Mouse (Mus musculus) lung, postnatal 25 days (tissue): ENCODE results near the gene Prdm9.

Experiments used
- DNase-seq: peaks from one replicate; pipeline ENCODE4 v3.0.0; 2022; ENCODE audit warnings: low spot score

The Prdm9 gene

DNA sequence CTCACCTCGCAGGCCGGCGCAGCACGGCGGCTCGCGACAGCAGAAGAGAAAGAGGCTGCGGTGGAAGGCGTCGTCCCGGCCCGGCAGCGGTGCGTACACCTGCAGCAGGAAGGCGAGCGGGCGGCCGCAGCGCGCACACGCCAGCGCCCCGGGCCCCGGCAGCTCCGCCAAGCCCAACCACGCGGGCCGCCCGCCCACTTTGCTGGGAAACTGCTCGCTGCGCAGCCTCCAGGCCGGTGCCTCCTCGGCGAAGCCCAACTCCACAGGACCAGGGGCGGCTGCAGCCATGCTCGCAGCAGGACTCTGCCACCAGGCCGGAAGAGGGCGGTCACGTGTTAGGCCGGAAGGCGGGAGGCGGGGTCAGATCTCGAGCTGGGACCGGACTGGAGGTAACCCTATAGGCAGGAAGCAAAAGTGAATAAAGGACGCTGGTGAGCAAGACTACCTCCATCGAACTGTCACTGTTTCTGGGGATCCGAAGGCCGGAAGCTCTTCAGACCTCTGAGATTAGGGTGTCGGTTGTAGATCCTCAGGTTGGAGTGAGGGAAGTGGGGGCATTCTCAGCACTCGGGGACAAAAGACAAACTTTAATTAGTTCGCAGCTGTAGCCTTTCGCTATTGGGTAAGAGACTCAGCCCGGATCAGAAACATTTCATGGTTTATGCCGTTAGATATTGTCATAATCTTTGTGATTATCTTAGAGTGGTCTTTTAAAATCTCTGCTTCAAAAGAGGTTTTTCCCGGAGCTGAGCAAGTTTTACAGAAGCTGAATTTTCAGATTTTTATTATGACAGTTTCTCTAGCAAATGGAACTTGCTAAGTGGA lies 37.0 kb downstream of the Prdm9 start, which contains the start of gene Pdcd2:
Gene Pdcd2, minus strand, starts transcription at position 316 of the 825 bp plus-strand sequence.
- DNase-seq: peak; percentile 96

DNA sequence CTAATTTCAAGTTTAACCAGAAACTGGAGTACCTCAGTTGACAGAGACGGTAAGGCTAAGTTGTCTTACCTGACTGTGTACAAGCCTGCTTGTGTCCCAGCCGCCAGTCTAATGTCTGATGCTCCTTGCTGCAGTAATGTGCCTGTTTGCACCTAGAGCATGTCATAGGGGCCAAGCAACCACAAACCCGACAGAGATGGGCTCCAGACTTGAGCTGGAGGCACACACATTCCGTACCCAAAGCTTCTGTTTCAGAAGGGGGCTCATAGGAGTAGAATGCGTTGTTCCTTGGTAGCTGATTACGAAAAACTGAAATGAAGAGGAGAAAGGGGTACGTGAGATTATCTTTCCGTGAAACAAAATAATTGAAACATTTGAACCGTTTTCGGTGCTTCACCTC lies 37.9 kb downstream of the Prdm9 start:
- DNase-seq: no peak

DNA sequence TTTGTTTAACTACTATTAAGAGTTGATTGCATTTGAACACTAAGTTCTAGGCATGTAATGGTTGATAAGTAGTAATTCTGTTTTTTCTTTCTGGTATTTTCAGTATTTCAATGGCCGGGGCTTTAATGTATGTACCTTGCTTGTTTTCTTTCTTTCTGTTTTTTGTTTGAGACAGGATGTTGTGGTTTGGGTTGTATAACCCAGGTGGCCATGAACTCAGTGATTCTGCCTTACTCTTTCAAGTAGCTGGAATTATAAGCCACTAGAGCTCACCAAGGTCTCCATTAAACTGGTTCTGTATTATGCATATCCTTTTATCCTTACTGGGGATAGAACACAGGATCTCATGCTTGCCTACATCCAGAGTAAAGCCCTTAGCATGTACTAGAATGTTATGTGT lies 45.4 kb downstream of the Prdm9 start:
- DNase-seq: no peak

DNA sequence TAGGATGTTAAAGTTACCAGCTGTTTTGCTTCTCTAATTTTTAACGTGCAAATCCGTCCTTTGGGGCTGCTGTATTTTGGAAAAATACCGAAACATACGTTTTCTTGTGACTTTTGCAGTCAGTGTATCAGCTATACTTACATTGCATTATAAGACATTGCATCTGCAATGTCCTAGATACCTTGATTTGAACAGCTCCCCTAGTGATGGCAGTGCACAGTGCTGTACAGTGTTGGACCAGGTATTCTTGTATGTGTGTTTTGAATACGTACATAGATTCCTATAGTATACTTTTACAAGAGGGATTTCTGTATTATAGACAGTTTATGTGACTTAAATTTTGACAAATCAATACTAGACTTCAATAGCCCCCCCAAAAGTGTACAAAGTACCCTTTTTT lies 46.0 kb downstream of the Prdm9 start:
- DNase-seq: no peak

DNA sequence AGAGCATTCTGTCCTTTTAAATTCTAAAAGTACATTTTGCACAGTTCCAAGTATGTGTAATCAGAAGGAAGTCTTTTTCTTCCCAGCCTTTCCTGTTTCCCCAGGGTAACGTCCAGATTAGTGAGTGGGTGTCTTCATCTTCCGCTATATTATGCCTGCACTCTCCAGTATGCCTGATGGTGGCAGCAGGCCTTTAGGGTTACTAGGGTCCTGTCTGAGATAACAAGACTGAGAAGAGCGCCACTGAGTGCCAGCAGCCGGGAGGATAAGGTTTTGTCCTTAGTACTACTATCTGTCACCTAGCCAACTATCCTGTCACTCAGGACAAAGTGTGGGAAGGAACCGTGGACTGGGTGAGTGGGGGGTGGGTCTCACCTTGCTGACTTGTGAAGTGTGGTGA lies 46.4 kb downstream of the Prdm9 start:
- no peak for DNase-seq

DNA sequence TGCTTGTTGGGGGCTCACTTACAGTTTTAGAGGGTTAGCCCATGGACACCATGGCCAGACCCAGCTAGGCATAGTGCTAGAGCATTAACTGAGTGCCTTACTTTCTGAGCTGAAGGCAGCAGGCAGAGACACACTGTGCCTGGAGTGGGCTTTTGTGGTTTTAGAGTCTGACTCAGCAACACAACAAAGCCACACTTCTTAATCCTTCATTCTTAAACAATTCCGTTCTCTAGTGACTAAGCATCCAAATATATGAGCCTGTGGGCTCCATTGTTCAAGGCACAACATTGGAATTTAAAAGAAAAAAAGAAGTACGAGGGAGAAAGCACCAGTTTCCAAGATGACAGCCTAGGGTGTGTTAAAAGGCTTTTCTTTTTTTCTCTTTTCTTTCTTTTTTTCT lies 53.5 kb downstream of the Prdm9 start:
- no peak for DNase-seq

DNA sequence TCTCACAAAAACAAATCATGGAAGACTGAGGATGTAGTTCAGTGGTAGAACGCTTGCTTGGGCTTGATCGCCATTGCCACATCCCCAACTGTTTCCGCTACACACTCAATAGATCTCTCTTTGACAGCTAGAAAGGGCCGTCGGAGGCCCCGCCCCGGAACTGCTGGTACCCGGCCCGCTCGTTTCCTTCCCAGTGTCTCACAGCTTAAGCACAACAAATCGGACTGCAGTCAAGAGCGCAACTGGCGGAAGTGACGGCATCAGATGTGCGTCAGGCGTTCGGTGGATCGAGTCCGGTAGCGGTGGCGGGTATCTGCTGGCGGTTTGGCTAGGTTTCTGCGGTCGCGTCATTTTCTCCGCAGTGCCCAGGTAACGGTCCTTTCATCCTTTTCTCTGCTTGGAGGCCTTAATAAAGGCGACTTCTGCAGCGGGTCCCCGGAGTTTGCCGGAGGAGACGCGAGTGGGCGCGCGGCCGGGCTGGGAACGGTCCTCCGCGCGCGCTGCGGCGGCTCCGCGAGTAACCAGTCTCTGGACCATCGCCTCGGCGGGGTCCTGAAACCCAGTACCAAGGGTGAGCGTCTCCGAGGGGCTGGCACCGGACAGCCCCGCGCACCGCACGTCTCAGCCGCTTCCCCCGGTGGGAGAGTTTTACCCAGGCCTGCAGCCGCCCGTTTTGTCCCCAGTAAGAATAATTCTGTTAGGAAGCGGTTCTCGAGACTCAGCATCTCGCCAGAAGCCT lies 64.3 kb downstream of the Prdm9 start, which contains the start of the genes Psmb1 and Tbp:
Gene Psmb1, minus strand, starts transcription at position 96 of the 739 bp plus-strand sequence.
Gene Tbp, plus strand, starts transcription at position 233 of the 739 bp plus-strand sequence.
- DNase-seq: peak; percentile 98

DNA sequence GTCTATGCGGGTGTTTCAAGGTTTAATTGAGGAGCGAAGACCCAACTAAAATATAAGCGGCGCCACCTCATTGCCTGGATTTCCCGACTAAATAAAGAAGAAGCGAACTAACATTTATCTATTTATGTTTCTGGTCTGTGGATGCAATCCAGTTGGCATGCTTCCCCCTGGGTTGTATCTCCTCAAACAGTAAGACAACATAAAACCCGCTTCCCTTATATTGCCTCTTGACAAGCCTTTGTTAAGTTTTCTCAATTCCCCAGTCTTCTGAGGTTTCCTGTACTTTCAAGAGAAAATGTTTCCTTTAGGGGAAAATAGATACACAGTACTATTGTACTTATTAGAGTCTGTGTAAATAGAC lies 65.4 kb downstream of the Prdm9 start:
- DNase-seq: no peak

DNA sequence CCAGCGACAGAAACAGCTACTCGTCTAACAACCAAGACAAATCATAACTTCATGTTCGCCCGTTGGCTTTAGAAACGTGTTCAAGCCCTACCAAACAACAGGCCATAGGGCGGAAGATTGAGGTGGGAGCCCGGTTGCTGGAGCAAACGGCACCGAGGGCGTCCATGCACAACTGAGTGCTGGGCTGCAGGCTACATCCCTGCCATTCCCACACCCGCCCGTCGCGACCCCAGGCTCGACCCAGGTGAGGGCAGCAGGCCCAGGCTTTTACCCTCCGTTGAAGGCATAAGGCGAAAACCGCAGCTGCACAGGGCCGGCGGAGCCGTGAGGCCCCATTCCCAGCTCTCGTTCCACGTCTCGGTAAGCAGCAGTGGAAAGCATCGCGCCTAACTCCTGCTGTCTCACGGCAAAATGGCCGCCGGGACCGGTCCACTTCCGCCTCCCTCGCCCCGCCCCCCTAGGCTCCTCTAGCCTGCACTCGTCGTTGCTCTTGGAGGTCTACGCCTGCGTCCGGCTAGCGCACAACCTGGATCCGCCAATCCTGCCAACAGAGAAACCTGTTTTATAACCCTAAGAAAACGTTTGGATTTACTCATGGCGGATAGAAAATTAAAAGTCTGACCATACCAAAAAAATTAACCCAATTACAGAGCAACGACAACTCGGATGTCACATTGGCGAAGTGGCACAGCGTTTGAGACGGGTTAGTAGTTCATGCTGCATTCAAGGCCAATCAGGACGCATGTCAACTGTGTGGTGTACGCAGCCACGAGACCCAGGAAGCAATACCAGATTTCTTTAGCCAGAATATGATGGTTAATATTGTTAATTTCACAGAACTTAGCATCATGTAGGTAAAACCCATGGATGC lies 66.0 kb downstream of the Prdm9 start:
- DNase-seq: peak; percentile 95
